Mouse (Mus musculus): ENCODE measurements around the gene Umod. TPM values are rescaled to one million over a fixed set of nuclear protein-coding genes. Genes with fewer than 3 reads are reported as not detected.
A peak's percentile ranks its signal among the peaks of the same experiment; 100 is the strongest.

Gene Umod
- polyA plus RNA-seq, 1 experiment from 2014 or later, result not detected

- H3K4me2 ChIP-seq (replicated peaks), result no peak within 1 kb of the TSS
Measured at GRCm38 (mm10) chr7:119519163-119519562, 40.1 kb upstream of the Umod start, which contains the start of gene Acsm5. Gene Acsm5, plus strand, starts transcription at chr7:119519463.

GRCm38 (mm10) chr7:119516272-119516558, 37.1 kb upstream of the Umod start:
- Histone ChIP-seq H3K9ac (no peak overlapping the region), H3K4me3 (replicated peaks; ENCODE audit: low read length) (no peak overlapping the region), H3K27ac (no peak overlapping the region), H3K9me3 (ENCODE audit: control insufficient read depth, low read length) (no peaks in the 10 kb centered on the region), H3K4me1 (replicated peaks; ENCODE audit: control insufficient read depth, insufficient read depth, low read length) (no peaks in the 10 kb centered on the region), H3K27me3 (ENCODE audit: control insufficient read depth, insufficient read depth, low read length) (no peaks in the 10 kb centered on the region), H3K4me2 (replicated peaks) (no peak overlapping the region), H3K36me3 (replicated peaks; ENCODE audit: control insufficient read depth, insufficient read depth) (no peaks in the 10 kb centered on the region)
- DNase-seq (ENCODE audit: low spot score) (no peak), ATAC-seq (ENCODE audit: low FRiP score) (no peak)
- WGBS, result 87% methylated on average over 7 of the region's 7 CpGs

More at GRCm38 (mm10) chr7:119519163-119519562, 40.1 kb upstream of the Umod start, which contains the start of gene Acsm5:
- DNase-seq (ENCODE audit: low spot score) (no peak), ATAC-seq (ENCODE audit: low FRiP score) (no peak)
- H3K9ac ChIP-seq, result no peak within 1 kb of the TSS
- no peaks in the 10 kb centered on the region for H3K27me3 ChIP-seq (ENCODE audit: control insufficient read depth, insufficient read depth, low read length)
- no peaks in the 10 kb centered on the region for H3K9me3 ChIP-seq (ENCODE audit: control insufficient read depth, low read length)
- WGBS, result 75% methylated on average over 5 of the region's 5 CpGs
- H3K4me1 ChIP-seq (replicated peaks; ENCODE audit: control insufficient read depth, insufficient read depth, low read length), result no peaks in the 10 kb centered on the region
- no peaks in the 10 kb centered on the region for H3K36me3 ChIP-seq (replicated peaks; ENCODE audit: control insufficient read depth, insufficient read depth)
- H3K27ac ChIP-seq, result no peak within 1 kb of the TSS
- no peak within 1 kb of the TSS for H3K4me3 ChIP-seq (replicated peaks; ENCODE audit: low read length)

GRCm38 (mm10) chr7:119515492-119516271, 36.6 kb upstream of the Umod start:
- Histone ChIP-seq H3K27ac (no peak overlapping the region), H3K4me1 (replicated peaks; ENCODE audit: control insufficient read depth, insufficient read depth, low read length) (no peaks in the 10 kb centered on the region), H3K4me2 (replicated peaks) (no peak overlapping the region), H3K4me3 (replicated peaks; ENCODE audit: low read length) (no peak overlapping the region), H3K9ac (no peak overlapping the region), H3K27me3 (ENCODE audit: control insufficient read depth, insufficient read depth, low read length) (no peaks in the 10 kb centered on the region), H3K36me3 (replicated peaks; ENCODE audit: control insufficient read depth, insufficient read depth) (no peaks in the 10 kb centered on the region), H3K9me3 (ENCODE audit: control insufficient read depth, low read length) (no peaks in the 10 kb centered on the region)
- 75% methylated on average over 10 of the region's 10 CpGs for WGBS
- DNase-seq (ENCODE audit: low spot score), result peak; percentile 89
- peak; percentile 43; the same call in 1 of the 2 replicates for ATAC-seq (ENCODE audit: low FRiP score)

- H3K9me3 ChIP-seq (ENCODE audit: control insufficient read depth, low read length), result no peaks in the 10 kb centered on the region
- no peaks in the 10 kb centered on the region for H3K36me3 ChIP-seq (replicated peaks; ENCODE audit: control insufficient read depth, insufficient read depth)
- H3K27me3 ChIP-seq (ENCODE audit: control insufficient read depth, insufficient read depth, low read length), result no peaks in the 10 kb centered on the region
- no peak overlapping the region for H3K27ac ChIP-seq
- no peaks in the 10 kb centered on the region for H3K4me1 ChIP-seq (replicated peaks; ENCODE audit: control insufficient read depth, insufficient read depth, low read length)
- no peak for ATAC-seq (ENCODE audit: low FRiP score)
- peak; percentile 76 for DNase-seq (ENCODE audit: low spot score)
- H3K4me3 ChIP-seq (replicated peaks; ENCODE audit: low read length), result no peak overlapping the region
- 28% methylated on average over 7 of the region's 7 CpGs for WGBS
- no peak overlapping the region for H3K9ac ChIP-seq
- H3K4me2 ChIP-seq (replicated peaks), result no peak overlapping the region
Measured at GRCm38 (mm10) chr7:119513056-119513455, 34.0 kb upstream of the Umod start.

- no peak overlapping the region for H3K4me2 ChIP-seq (replicated peaks)
- DNase-seq (ENCODE audit: low spot score) (no peak), ATAC-seq (ENCODE audit: low FRiP score) (no peak)
- no peaks in the 10 kb centered on the region for H3K4me1 ChIP-seq (replicated peaks; ENCODE audit: control insufficient read depth, insufficient read depth, low read length)
- H3K27ac ChIP-seq, result no peak overlapping the region
- no peak overlapping the region for H3K9ac ChIP-seq
- no peaks in the 10 kb centered on the region for H3K36me3 ChIP-seq (replicated peaks; ENCODE audit: control insufficient read depth, insufficient read depth)
- no peaks in the 10 kb centered on the region for H3K27me3 ChIP-seq (ENCODE audit: control insufficient read depth, insufficient read depth, low read length)
- 93% methylated on average over 4 of the region's 4 CpGs for WGBS
- H3K9me3 ChIP-seq (ENCODE audit: control insufficient read depth, low read length), result no peaks in the 10 kb centered on the region
- no peak overlapping the region for H3K4me3 ChIP-seq (replicated peaks; ENCODE audit: low read length)
Measured at GRCm38 (mm10) chr7:119511143-119511542, 32.1 kb upstream of the Umod start.

- Histone ChIP-seq H3K9me3 (ENCODE audit: control insufficient read depth, low read length) (no peaks in the 10 kb centered on the region), H3K4me1 (replicated peaks; ENCODE audit: control insufficient read depth, insufficient read depth, low read length) (no peaks in the 10 kb centered on the region), H3K9ac (no peak overlapping the region), H3K4me3 (replicated peaks; ENCODE audit: low read length) (no peak overlapping the region), H3K27ac (no peak overlapping the region), H3K4me2 (replicated peaks) (no peak overlapping the region), H3K36me3 (replicated peaks; ENCODE audit: control insufficient read depth, insufficient read depth) (no peaks in the 10 kb centered on the region), H3K27me3 (ENCODE audit: control insufficient read depth, insufficient read depth, low read length) (no peaks in the 10 kb centered on the region)
- 91% methylated on average over 4 of the region's 4 CpGs for WGBS
- DNase-seq (ENCODE audit: low spot score), result no peak
- no peak for ATAC-seq (ENCODE audit: low FRiP score)
Measured at GRCm38 (mm10) chr7:119490041-119490780, 11.1 kb upstream of the Umod start.

- Histone ChIP-seq H3K4me2 (replicated peaks) (no peak overlapping the region), H3K9me3 (ENCODE audit: control insufficient read depth, low read length) (no peaks in the 10 kb centered on the region), H3K36me3 (replicated peaks; ENCODE audit: control insufficient read depth, insufficient read depth) (no peaks in the 10 kb centered on the region), H3K27me3 (ENCODE audit: control insufficient read depth, insufficient read depth, low read length) (no peaks in the 10 kb centered on the region), H3K4me1 (replicated peaks; ENCODE audit: control insufficient read depth, insufficient read depth, low read length) (no peaks in the 10 kb centered on the region), H3K9ac (no peak overlapping the region), H3K4me3 (replicated peaks; ENCODE audit: low read length) (no peak overlapping the region), H3K27ac (no peak overlapping the region)
- DNase-seq (ENCODE audit: low spot score) (no peak), ATAC-seq (ENCODE audit: low FRiP score) (no peak)
- WGBS, result 92% methylated on average over 5 of the region's 5 CpGs
Measured at GRCm38 (mm10) chr7:119486683-119487082, 7.6 kb upstream of the Umod start.

GRCm38 (mm10) chr7:119484154-119484553, 5.1 kb upstream of the Umod start:
- 91% methylated on average over 4 of the region's 4 CpGs for WGBS
- no peaks in the 10 kb centered on the region for H3K4me1 ChIP-seq (replicated peaks; ENCODE audit: control insufficient read depth, insufficient read depth, low read length)

GRCm38 (mm10) chr7:119476500-119477389, 2.3 kb downstream of the Umod start:
- ATAC-seq (ENCODE audit: low FRiP score) (no peak), DNase-seq (ENCODE audit: low spot score) (no peak)
- Histone ChIP-seq H3K9ac (no peak overlapping the region), H3K9me3 (ENCODE audit: control insufficient read depth, low read length) (no peaks in the 10 kb centered on the region), H3K27me3 (ENCODE audit: control insufficient read depth, insufficient read depth, low read length) (no peaks in the 10 kb centered on the region), H3K36me3 (replicated peaks; ENCODE audit: control insufficient read depth, insufficient read depth) (no peaks in the 10 kb centered on the region), H3K4me2 (replicated peaks) (no peak overlapping the region), H3K4me1 (replicated peaks; ENCODE audit: control insufficient read depth, insufficient read depth, low read length) (no peaks in the 10 kb centered on the region), H3K4me3 (replicated peaks; ENCODE audit: low read length) (no peak overlapping the region), H3K27ac (no peak overlapping the region)
- WGBS, result 83% methylated on average over 33 of the region's 33 CpGs

More at GRCm38 (mm10) chr7:119484154-119484553, 5.1 kb upstream of the Umod start:
- ATAC-seq (ENCODE audit: low FRiP score) (no peak), DNase-seq (ENCODE audit: low spot score) (no peak)
- Histone ChIP-seq H3K9ac (no peak overlapping the region), H3K9me3 (ENCODE audit: control insufficient read depth, low read length) (no peaks in the 10 kb centered on the region), H3K27me3 (ENCODE audit: control insufficient read depth, insufficient read depth, low read length) (no peaks in the 10 kb centered on the region), H3K27ac (no peak overlapping the region), H3K36me3 (replicated peaks; ENCODE audit: control insufficient read depth, insufficient read depth) (no peaks in the 10 kb centered on the region), H3K4me2 (replicated peaks) (no peak overlapping the region), H3K4me3 (replicated peaks; ENCODE audit: low read length) (no peak overlapping the region)

All from hindbrain, embryonic 14.5 days (tissue).